Mouse (Mus musculus): Measurements from ENCODE around the gene Ahsa1.

DNA sequence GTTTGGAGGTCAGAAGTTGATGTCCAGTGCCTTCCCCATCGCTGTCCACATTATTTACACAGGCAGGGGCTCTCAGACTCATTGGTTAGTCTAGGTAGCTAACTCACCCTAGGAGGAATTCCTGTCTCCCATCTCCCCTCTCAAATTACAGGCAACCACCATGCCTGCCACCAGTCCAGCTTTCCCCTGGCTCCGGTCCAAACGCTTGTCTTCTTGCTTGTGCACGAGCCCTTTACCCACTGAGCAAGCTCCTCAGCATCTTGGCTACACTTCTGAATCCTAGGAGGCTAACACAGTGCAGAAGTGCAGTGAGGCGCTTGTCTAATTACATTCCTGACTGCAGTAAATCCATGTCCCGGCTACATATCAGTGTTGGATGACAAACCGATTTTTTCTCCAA lies 46.9 kb upstream of the Ahsa1 start:
- TF ChIP-seq CTCF (IDR thresholded peaks at IDR 0.05; ENCODE audit: insufficient read depth, low read length) = no peak
- TF ChIP-seq POLR2A (IDR thresholded peaks at IDR 0.05; ENCODE audit: borderline replicate concordance, extremely low read depth, low read depth, low read length) = no peak
